ENCODE assay signal across 21 mouse cellular contexts in genomic region chr1:170709969-170710368, GRCm38 (mm10).
DNase-seq lines count a peak whose midpoint lies in the region; ATAC-seq and TF ChIP-seq lines count a peak whose summit lies in the region.
"Had no signal": no experiment of that assay in that cellular context is flagged by ENCODE, and none has a peak within 500 bp of the region (broad histone marks: within the 10 kb centered on the region; RNA-seq: fewer than 3 reads in every experiment).

No protein-coding gene starts in this region.

- H3K4me3 ChIP-seq in layer of hippocampus, adult 2 months, result no peak overlapping the region
- no peak overlapping the region for H3K4me3 ChIP-seq in liver, embryonic 16.5 days (ENCODE audit: low read depth, low read length)
- H3K4me3 ChIP-seq in forebrain, embryonic 13.5 days, result no peak overlapping the region
- H3K4me3 ChIP-seq: embryonic facial prominence, embryonic 12.5 days; gastrocnemius, adult 2 months; kidney, embryonic 15.5 days; midbrain, embryonic 12.5 days; myocyte; neural tube, embryonic 12.5 days had no signal

- H3K27me3 ChIP-seq in liver, embryonic 16.5 days (ENCODE audit: control insufficient read depth, insufficient read depth, low read depth, low read length), result no peaks in the 10 kb centered on the region
- no peaks in the 10 kb centered on the region for H3K27me3 ChIP-seq in forebrain, embryonic 13.5 days
- H3K27me3 ChIP-seq: embryonic facial prominence, embryonic 12.5 days; kidney, embryonic 15.5 days; midbrain, embryonic 12.5 days; neural tube, embryonic 12.5 days had no signal

- DNase-seq in layer of hippocampus, adult 2 months (ENCODE audit: low spot score in 2 of 2), result no peak
- DNase-seq in layer of hippocampus, postnatal 36 days, result no peak
- no peak for DNase-seq in thymus, postnatal 25 days
- DNase-seq in testis, postnatal 14 days (ENCODE audit: low spot score), result no peak
- DNase-seq: cerebellum, adult 2 months; cerebellum, postnatal 14 days; gastrocnemius, adult 2 months; kidney, adult 18-20 months; kidney, postnatal 25 days; right cerebral cortex, postnatal 4 days had no signal

- TF ChIP-seq CTCF in layer of hippocampus, adult 2 months (conservative IDR thresholded peaks at IDR 0.05), result no peak

- WGBS in liver, embryonic 16.5 days (ENCODE audit: insufficient replicate concordance), result 53% methylated on average over 3 of the region's 3 CpGs
- 99% methylated on average over 3 of the region's 3 CpGs for WGBS in forebrain, embryonic 13.5 days

- H3K27ac ChIP-seq in layer of hippocampus, adult 2 months, result peak overlapping the region; percentile 36; the same call in 1 of the 2 replicates
- 0 out of 2 replicates have a peak overlapping the region, but pooled peaks have one; percentile 32 for H3K27ac ChIP-seq in liver, embryonic 16.5 days (ENCODE audit: low read length)
- H3K27ac ChIP-seq in forebrain, embryonic 13.5 days, result no peak overlapping the region
- H3K27ac ChIP-seq: embryonic facial prominence, embryonic 12.5 days; gastrocnemius, adult 2 months; kidney, embryonic 15.5 days; midbrain, embryonic 12.5 days; neural tube, embryonic 12.5 days had no signal

- peak; percentile 13; the same call in 1 of the 2 replicates for ATAC-seq in common myeloid progenitor, adult 5-6 weeks (replicated peaks; ENCODE audit: low read depth, poor library complexity, severe bottlenecking)
- ATAC-seq in liver, embryonic 16.5 days (ENCODE audit: low read depth), result no peak
- no peak for ATAC-seq in forebrain, embryonic 13.5 days
- ATAC-seq: forebrain, embryonic 16.5 days; hindbrain, embryonic 16.5 days had no signal

- H3K4me2 ChIP-seq in liver, embryonic 16.5 days (ENCODE audit: low read depth, low read length), result no peak overlapping the region; the same call in 1 of the 2 replicates
- H3K4me2 ChIP-seq in forebrain, embryonic 13.5 days, result no peak overlapping the region
- H3K4me2 ChIP-seq: embryonic facial prominence, embryonic 12.5 days; kidney, embryonic 15.5 days; lung, embryonic 14.5 days; midbrain, embryonic 12.5 days; neural tube, embryonic 12.5 days had no signal

- no peaks in the 10 kb centered on the region for H3K9me3 ChIP-seq in liver, embryonic 16.5 days (replicated peaks; ENCODE audit: control insufficient read depth, low read length)
- H3K9me3 ChIP-seq in forebrain, embryonic 13.5 days (replicated peaks), result no peaks in the 10 kb centered on the region
- H3K9me3 ChIP-seq: embryonic facial prominence, embryonic 12.5 days; kidney, embryonic 15.5 days; midbrain, embryonic 12.5 days; neural tube, embryonic 12.5 days had no signal

- no peaks in the 10 kb centered on the region for H3K36me3 ChIP-seq in liver, embryonic 16.5 days (ENCODE audit: control insufficient read depth, insufficient read depth)
- 0 out of 2 replicates have a peak, but pooled peaks cover 3% of the 10 kb centered on the region for H3K36me3 ChIP-seq in forebrain, embryonic 13.5 days (ENCODE audit: poor library complexity, severe bottlenecking)
- H3K36me3 ChIP-seq: embryonic facial prominence, embryonic 12.5 days had no signal

- no peaks in the 10 kb centered on the region for H3K4me1 ChIP-seq in liver, embryonic 16.5 days (ENCODE audit: control insufficient read depth, low read depth, low read length)
- peaks cover 3% of the 10 kb centered on the region; the same call in 1 of the 2 replicates for H3K4me1 ChIP-seq in forebrain, embryonic 13.5 days
- H3K4me1 ChIP-seq: embryonic facial prominence, embryonic 12.5 days; kidney, embryonic 15.5 days; neural tube, embryonic 12.5 days had no signal

- H3K9ac ChIP-seq in liver, embryonic 16.5 days (ENCODE audit: low read depth, low read length), result no peak overlapping the region
- no peak overlapping the region for H3K9ac ChIP-seq in forebrain, embryonic 13.5 days
- H3K9ac ChIP-seq: embryonic facial prominence, embryonic 12.5 days; kidney, embryonic 15.5 days; lung, embryonic 14.5 days; midbrain, embryonic 12.5 days; neural tube, embryonic 12.5 days had no signal
